Mouse (Mus musculus) midbrain, embryonic 14.5 days (tissue): ENCODE data around the gene Gcnt3. TPM values are rescaled to one million over a fixed set of nuclear protein-coding genes. Genes with fewer than 3 reads are reported as not detected.
A peak's percentile ranks its signal among the peaks of the same experiment; 100 is the strongest.

Experiments
- ATAC-seq: fragments of 200-750 bp; cut with Nextera tagmentation; 2 replicates; pipeline ENCODE4 v1.8.0; 2017; ENCODE audit warnings: moderate number of reproducible peaks, moderate library complexity; ENCODE audit not compliant: low FRiP score, low TSS enrichment
- DNase-seq: peaks from one replicate; pipeline ENCODE4 v3.0.0-alpha.2; 2015
- H3K27ac ChIP-seq: fragments of 300-500 bp; sonication (generic); replicated peaks from 2 replicates; pipeline ENCODE4 v1.5.1; 2014; ENCODE audit warnings: mild to moderate bottlenecking, low read depth, low read length, moderate library complexity
- H3K27me3 ChIP-seq: fragments of 300-500 bp; sonication (generic); 2 replicates; pipeline ENCODE4 v1.6.1; 2014; ENCODE audit warnings: low read length, control low read depth, mixed read lengths; ENCODE audit not compliant: control insufficient read depth, insufficient read depth
- H3K36me3 ChIP-seq: fragments of 300-500 bp; sonication (generic); 2 replicates; pipeline ENCODE4 v1.6.1; 2014; ENCODE audit warnings: low read length, control low read depth; ENCODE audit not compliant: control insufficient read depth, insufficient read depth
- H3K4me1 ChIP-seq: fragments of 300-500 bp; sonication (generic); 2 replicates; pipeline ENCODE4 v1.6.1; 2014; ENCODE audit warnings: mild to moderate bottlenecking, antibody characterized with exemption, low read length, control low read depth; ENCODE audit not compliant: control insufficient read depth, insufficient read depth
- H3K4me2 ChIP-seq: fragments of 300-500 bp; sonication (generic); 2 replicates; pipeline ENCODE4 v1.6.1; 2014; ENCODE audit warnings: mild to moderate bottlenecking, low read length, moderate library complexity
- H3K4me3 ChIP-seq: fragments of 300-500 bp; sonication (generic); replicated peaks from 2 replicates; pipeline ENCODE4 v1.5.1; 2014; ENCODE audit warnings: low read depth, low read length
- H3K9ac ChIP-seq: fragments of 300-500 bp; sonication (generic); replicated peaks from 2 replicates; pipeline ENCODE4 v1.6.1; 2014; ENCODE audit warnings: mild to moderate bottlenecking, low read length, moderate library complexity
- H3K9me3 ChIP-seq: fragments of 300-500 bp; sonication (generic); 2 replicates; pipeline ENCODE4 v1.6.1; 2016; ENCODE audit warnings: low read length, control low read depth, mixed read lengths; ENCODE audit not compliant: control insufficient read depth
- WGBS: fragments of 180-500 bp; shearing (Covaris S2); extraction: QIAGEN DNeasy Blood & Tissue Kit; methylation state at CpG from one replicate; pipeline ENCODE4 v1.1.7; 2014; 5-methylcytosine and 5-hydroxymethylcytosine counted together
- polyA plus RNA-seq: library from polyadenylated mRNA; unstranded; fragments of >200 nt; fragmentation: Nextera tagmentation; extraction: Ambion mirVana; gene quantifications from 2 replicates; pipeline ENCODE4 v1.2.1, GENCODE M21; 2014

The Gcnt3 gene
- polyA plus RNA-seq, 1 experiment from 2014 or later = not detected

DNA sequence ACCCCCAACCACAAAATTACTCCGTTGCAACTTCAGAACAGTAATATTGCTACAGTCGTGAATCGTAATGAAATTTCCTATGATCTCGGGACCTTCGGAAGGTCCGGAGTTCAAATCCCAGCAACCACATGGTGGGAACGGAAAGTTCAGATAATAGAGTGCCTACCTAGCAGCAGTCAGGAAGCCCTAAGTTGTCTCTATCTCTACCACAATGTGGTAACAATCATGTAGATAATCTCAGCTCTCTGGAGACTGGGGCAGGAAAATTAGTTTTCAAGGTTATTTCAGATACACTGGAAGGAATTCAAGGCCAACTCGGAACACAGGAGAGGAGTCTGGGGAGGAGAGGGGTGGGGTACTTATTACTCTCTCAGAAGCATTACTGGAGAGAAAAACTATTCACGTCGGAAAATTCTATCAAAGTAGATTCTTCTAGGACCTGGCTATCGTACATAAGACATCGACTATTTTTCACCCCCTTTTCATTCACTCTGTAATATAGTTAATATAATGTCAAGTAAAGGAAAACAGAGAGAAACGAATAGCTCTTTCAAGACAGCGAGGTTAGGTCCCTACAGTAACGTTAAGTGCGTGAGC lies 49.1 kb downstream of the Gcnt3 start:
- Histone ChIP-seq H3K9me3 (no peaks in the 10 kb centered on the region), H3K27me3 (no peaks in the 10 kb centered on the region), H3K4me3 (peak overlapping the region; percentile 99), H3K36me3 (peaks cover 7% of the 10 kb centered on the region), H3K9ac (peak overlapping the region; percentile 98), H3K4me1 (peaks cover 20% of the 10 kb centered on the region), H3K27ac (peak overlapping the region; percentile 95), H3K4me2 (peak overlapping the region; percentile 74)
- ATAC-seq (peak; percentile 29), DNase-seq (no peak)
- WGBS = 40% methylated on average over 16 of the region's 16 CpGs

DNA sequence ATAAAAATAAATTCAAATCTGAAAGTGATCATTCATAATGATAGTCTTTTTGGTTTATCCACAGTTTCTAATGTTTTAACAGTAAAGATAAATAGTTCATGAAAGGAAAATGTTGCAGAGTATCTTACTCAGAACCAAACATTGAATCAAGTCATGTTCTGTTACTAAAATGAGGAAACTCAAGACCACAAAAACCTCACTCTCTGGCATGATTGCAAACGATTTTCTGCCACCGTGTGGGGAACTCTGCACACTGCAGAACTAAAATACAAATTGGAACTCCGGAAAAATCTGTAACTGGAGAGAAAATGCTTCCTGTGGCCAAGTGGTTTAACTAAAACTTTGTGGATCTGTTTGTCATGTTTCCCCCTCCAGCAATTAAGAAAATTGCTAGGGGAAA lies 50.3 kb downstream of the Gcnt3 start:
- H3K27ac ChIP-seq = no peak overlapping the region
- DNase-seq (peak; percentile 87), ATAC-seq (no peak)
- WGBS = 2% methylated on average over 3 of the region's 3 CpGs
- peaks cover 14% of the 10 kb centered on the region for H3K4me1 ChIP-seq
- no peak overlapping the region for H3K4me2 ChIP-seq
- no peak overlapping the region for H3K9ac ChIP-seq
- H3K36me3 ChIP-seq = peaks cover 7% of the 10 kb centered on the region
- no peaks in the 10 kb centered on the region for H3K9me3 ChIP-seq
- H3K27me3 ChIP-seq = no peaks in the 10 kb centered on the region
- H3K4me3 ChIP-seq = no peak overlapping the region

DNA sequence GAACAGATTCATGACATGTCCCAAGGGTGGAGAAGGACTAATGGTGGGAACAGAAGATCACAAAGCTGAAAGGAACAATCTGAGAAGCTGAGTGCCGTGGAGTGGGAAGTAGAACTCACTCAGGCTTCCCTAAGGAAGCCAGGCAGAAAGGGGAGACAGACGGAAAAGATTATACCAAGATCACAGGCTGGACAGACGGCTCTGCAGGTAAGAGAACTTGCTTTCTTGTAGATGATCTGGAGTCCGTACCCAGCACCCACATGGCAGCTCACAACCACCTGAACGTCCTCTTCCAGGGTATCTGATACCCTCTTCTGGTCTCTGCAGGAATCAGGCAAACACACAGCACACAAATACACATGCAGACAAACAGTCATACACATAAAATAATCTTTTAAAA lies 51.3 kb downstream of the Gcnt3 start:
- Histone ChIP-seq H3K36me3 (no peaks in the 10 kb centered on the region), H3K4me1 (peaks cover 11% of the 10 kb centered on the region), H3K4me3 (no peak overlapping the region), H3K9ac (no peak overlapping the region), H3K27me3 (no peaks in the 10 kb centered on the region), H3K27ac (no peak overlapping the region), H3K4me2 (no peak overlapping the region), H3K9me3 (no peaks in the 10 kb centered on the region)
- DNase-seq (no peak), ATAC-seq (no peak)
- WGBS = 89% methylated on average over 5 of the region's 5 CpGs

DNA sequence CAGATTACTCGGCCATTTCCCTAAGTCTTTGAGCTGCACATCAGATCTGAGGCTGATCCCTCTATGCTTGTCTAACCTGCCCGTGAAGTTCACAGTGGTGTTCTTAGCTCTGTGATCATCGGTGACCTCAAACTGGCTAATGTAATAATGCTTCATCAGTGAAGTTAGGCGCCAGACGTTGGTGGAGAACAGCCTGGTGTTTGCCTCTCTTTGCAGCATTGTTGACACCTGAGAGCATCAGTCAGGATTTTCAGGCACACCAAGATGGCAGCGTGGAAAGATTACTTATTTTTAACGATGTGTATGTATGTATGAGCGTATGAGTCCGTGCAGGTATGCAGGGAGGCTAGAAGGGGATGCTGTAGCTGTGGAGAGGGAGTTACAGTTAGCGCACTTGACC lies 51.8 kb downstream of the Gcnt3 start:
- peaks cover 8% of the 10 kb centered on the region for H3K4me1 ChIP-seq
- ATAC-seq = no peak
- no peaks in the 10 kb centered on the region for H3K9me3 ChIP-seq
- no peak for DNase-seq
- H3K4me2 ChIP-seq = no peak overlapping the region
- H3K4me3 ChIP-seq = no peak overlapping the region
- no peak overlapping the region for H3K9ac ChIP-seq
- 83% methylated on average over 10 of the region's 10 CpGs for WGBS
- no peaks in the 10 kb centered on the region for H3K36me3 ChIP-seq
- H3K27ac ChIP-seq = no peak overlapping the region
- H3K27me3 ChIP-seq = no peaks in the 10 kb centered on the region

DNA sequence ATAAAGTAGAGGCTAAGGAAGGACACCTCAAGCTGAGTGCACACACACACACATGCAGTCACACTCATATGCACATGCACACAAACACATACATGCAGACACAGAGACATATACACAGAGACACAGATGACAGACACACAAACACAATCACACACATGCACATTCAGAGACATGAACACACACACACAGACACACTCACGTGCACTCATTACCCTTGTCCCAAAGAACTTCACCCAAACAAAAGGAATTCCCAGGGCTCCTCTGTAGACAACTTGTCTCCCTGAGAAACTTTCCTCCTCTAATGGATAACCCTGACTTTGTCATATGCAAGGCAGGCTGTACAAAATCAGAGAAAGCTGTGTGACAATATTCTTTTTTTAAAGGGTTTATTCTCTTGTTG lies 52.4 kb downstream of the Gcnt3 start:
- Histone ChIP-seq H3K9me3 (no peaks in the 10 kb centered on the region), H3K36me3 (no peaks in the 10 kb centered on the region), H3K4me1 (peaks cover 3% of the 10 kb centered on the region), H3K9ac (no peak overlapping the region), H3K27me3 (no peaks in the 10 kb centered on the region), H3K4me2 (no peak overlapping the region), H3K27ac (no peak overlapping the region), H3K4me3 (no peak overlapping the region)
- WGBS = 85% methylated on average over 1 of the region's 1 CpGs
- no peak for ATAC-seq
- no peak for DNase-seq

Other genes with a start within 250 kb of the Gcnt3 start
- gene Bnip2, start 48.6 kb downstream of the Gcnt3 start, polyA plus RNA-seq = 74.8 and 92.8 TPM in 2 replicates
- gene Gtf2a2, start 25.5 kb downstream of the Gcnt3 start, polyA plus RNA-seq = 205 and 227 TPM in 2 replicates
- gene Fam81a, start 104.5 kb upstream of the Gcnt3 start, polyA plus RNA-seq = 5.6 and 5.9 TPM in 2 replicates
- 3.8 and 6.5 TPM in 2 replicates for gene Myo1e, start 169.3 kb upstream of the Gcnt3 start, polyA plus RNA-seq